In the genomic region with DNA sequence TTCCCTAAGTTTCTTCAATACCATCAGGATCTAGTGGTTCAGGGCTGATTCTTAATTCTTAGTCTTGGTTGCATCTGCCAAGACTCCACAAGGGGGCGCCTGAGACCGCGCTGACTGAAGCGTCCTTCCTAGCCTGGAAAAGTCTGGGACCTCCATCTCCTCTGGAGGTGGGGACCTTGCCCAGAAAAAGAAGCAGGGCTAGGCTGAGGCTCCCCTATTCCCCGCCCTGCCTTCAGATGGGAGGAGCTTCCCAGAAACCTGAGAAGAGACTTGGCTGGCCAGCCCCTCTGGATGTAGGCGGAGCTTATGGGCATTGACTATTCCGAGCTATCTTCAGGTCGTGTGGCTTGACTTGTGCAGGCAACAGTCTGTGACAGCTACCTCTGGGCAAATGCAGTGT, we compare ENCODE assay signal across 8 mouse cellular contexts. TPM values are rescaled to one million over a fixed set of nuclear protein-coding genes. Genes with fewer than 3 reads are reported as not detected.
DNase-seq lines count a peak whose midpoint lies in the region; ATAC-seq and TF ChIP-seq lines count a peak whose summit lies in the region.

No protein-coding gene starts in this region.

- no peak overlapping the region for H3K27ac ChIP-seq in embryonic facial prominence, embryonic 11.5 days (replicated peaks; ENCODE audit: low read depth, low read length)
- H3K27ac ChIP-seq in kidney, adult 2 months (ENCODE audit: insufficient read depth, low read depth, low read length), result no peak overlapping the region
- no peak overlapping the region for H3K27ac ChIP-seq in liver, adult 2 months (replicated peaks; ENCODE audit: insufficient read depth, low read depth, low read length)
- peak overlapping the region; percentile 90 for H3K27ac ChIP-seq in stomach, postnatal 0 days (replicated peaks)

- H3K27me3 ChIP-seq in embryonic facial prominence, embryonic 11.5 days (ENCODE audit: control insufficient read depth, insufficient read depth, low read length), result no peaks in the 10 kb centered on the region
- H3K27me3 ChIP-seq in kidney, adult 2 months (replicated peaks; ENCODE audit: control insufficient read depth, insufficient read depth, low read length), result no peaks in the 10 kb centered on the region
- no peaks in the 10 kb centered on the region for H3K27me3 ChIP-seq in liver, adult 2 months (ENCODE audit: control insufficient read depth, insufficient read depth, low read length)
- no peaks in the 10 kb centered on the region for H3K27me3 ChIP-seq in stomach, postnatal 0 days (ENCODE audit: control insufficient read depth, insufficient read depth, low read length)

- peak; percentile 86 for TF ChIP-seq CTCF in kidney, adult 2 months (conservative IDR thresholded peaks at IDR 0.05; ENCODE audit: insufficient read depth, insufficient read length, low read depth, low read length)
- TF ChIP-seq CTCF in liver, adult 2 months (IDR thresholded peaks at IDR 0.05; ENCODE audit: low read depth, low read length), result peak; percentile 87
- TF ChIP-seq CTCF in stomach, postnatal 0 days (IDR thresholded peaks at IDR 0.05; ENCODE audit: low read depth), result peak; percentile 98

- H3K4me3 ChIP-seq in embryonic facial prominence, embryonic 11.5 days (ENCODE audit: low read depth, low read length), result no peak overlapping the region
- H3K4me3 ChIP-seq in kidney, adult 2 months (ENCODE audit: insufficient read depth, low read depth, low read length), result no peak overlapping the region
- H3K4me3 ChIP-seq in liver, adult 2 months (ENCODE audit: insufficient read depth, low read depth, low read length), result no peak overlapping the region
- H3K4me3 ChIP-seq in stomach, postnatal 0 days (ENCODE audit: low read depth, low read length), result no peak overlapping the region

- H3K79me2 ChIP-seq in liver, adult 2 months (ENCODE audit: control insufficient read depth, insufficient read depth, low read length), result peaks cover 18% of the 10 kb centered on the region; the same call in 1 of the 2 replicates

- no peaks in the 10 kb centered on the region for H3K9me3 ChIP-seq in embryonic facial prominence, embryonic 11.5 days (replicated peaks; ENCODE audit: control insufficient read depth, low read length)
- no peaks in the 10 kb centered on the region for H3K9me3 ChIP-seq in stomach, postnatal 0 days (ENCODE audit: control insufficient read depth, low read length)

- DNase-seq in 416B (ENCODE audit: low read depth), result peak; percentile 98
- peak; percentile 66 for DNase-seq in adrenal gland, adult 8-10 months
- DNase-seq in embryonic facial prominence, embryonic 11.5 days (ENCODE audit: low spot score), result peak; percentile 89
- peak; percentile 85 for DNase-seq in heart, adult 8-10 months (ENCODE audit: low spot score)
- DNase-seq in kidney, adult 2 months, result peak; percentile 85
- DNase-seq in liver, adult 2 months (ENCODE audit: extremely low read depth, low read depth, low spot score), result peak; percentile 77
- peak; percentile 76 to 80 for DNase-seq in natural killer cell, adult 2 months (ENCODE audit: low spot score in 2 of 2)
- peak; percentile 95 for DNase-seq in stomach, postnatal 0 days (ENCODE audit: low spot score)

- peaks cover 6% of the 10 kb centered on the region; the same call in 1 of the 2 replicates for H3K4me1 ChIP-seq in embryonic facial prominence, embryonic 11.5 days (ENCODE audit: control insufficient read depth, insufficient read depth, low read length)
- H3K4me1 ChIP-seq in kidney, adult 2 months (ENCODE audit: control insufficient read depth, insufficient read depth, low read length), result peaks cover 12% of the 10 kb centered on the region; the same call in 1 of the 2 replicates
- peaks cover 17% of the 10 kb centered on the region for H3K4me1 ChIP-seq in liver, adult 2 months (ENCODE audit: control insufficient read depth, insufficient read depth, low read length)
- H3K4me1 ChIP-seq in stomach, postnatal 0 days (replicated peaks; ENCODE audit: control insufficient read depth, insufficient read depth), result 0 out of 2 replicates have a peak, but pooled peaks cover 4% of the 10 kb centered on the region

- no peak overlapping the region for H3K4me2 ChIP-seq in embryonic facial prominence, embryonic 11.5 days (ENCODE audit: low read depth, low read length)
- no peak overlapping the region; the same call in 1 of the 2 replicates for H3K4me2 ChIP-seq in stomach, postnatal 0 days (replicated peaks; ENCODE audit: low read depth)

- no peak for TF ChIP-seq EP300 in stomach, postnatal 0 days (optimal IDR thresholded peaks at IDR 0.05)

- peak; percentile 36; the same call in 1 of the 2 replicates for ATAC-seq in embryonic facial prominence, embryonic 11.5 days (replicated peaks; ENCODE audit: insufficient number of reproducible peaks, low FRiP score, low TSS enrichment, low read depth)
- peak; percentile 68 for ATAC-seq in stomach, postnatal 0 days (ENCODE audit: low FRiP score, low TSS enrichment)

- no peaks in the 10 kb centered on the region for H3K36me3 ChIP-seq in embryonic facial prominence, embryonic 11.5 days (replicated peaks; ENCODE audit: control insufficient read depth, insufficient read depth, low read depth, low read length)
- no peaks in the 10 kb centered on the region for H3K36me3 ChIP-seq in kidney, adult 2 months (ENCODE audit: control insufficient read depth, insufficient read depth, low read length)
- no peaks in the 10 kb centered on the region for H3K36me3 ChIP-seq in liver, adult 2 months (ENCODE audit: control insufficient read depth, insufficient read depth, low read length)
- H3K36me3 ChIP-seq in stomach, postnatal 0 days (ENCODE audit: control insufficient read depth, insufficient read depth, low read length), result no peaks in the 10 kb centered on the region

- no peak overlapping the region for H3K9ac ChIP-seq in embryonic facial prominence, embryonic 11.5 days (replicated peaks; ENCODE audit: low read length)
- H3K9ac ChIP-seq in liver, adult 2 months (ENCODE audit: low read depth, low read length), result no peak overlapping the region
- H3K9ac ChIP-seq in stomach, postnatal 0 days (ENCODE audit: low read length), result no peak overlapping the region

- no peak for TF ChIP-seq POLR2A in kidney, adult 2 months (IDR thresholded peaks at IDR 0.05; ENCODE audit: low read depth, low read length)
- TF ChIP-seq POLR2A in liver, adult 2 months (IDR thresholded peaks at IDR 0.05; ENCODE audit: extremely low read depth, insufficient read depth, low read length), result no peak

- WGBS in embryonic facial prominence, embryonic 11.5 days, result 2% methylated on average over 8 of the region's 8 CpGs
- WGBS in kidney, adult 2 months, result 0% methylated on average over 8 of the region's 8 CpGs
- WGBS in liver, adult 2 months, result 1% methylated on average over 8 of the region's 8 CpGs
- under 1% methylated on average over 8 of the region's 8 CpGs for WGBS in stomach, postnatal 0 days

RNA-seq across cellular contexts. Expression of gene Cables2, which starts 2.5 kb away (rescaled TPM):
- total RNA-seq in adrenal gland, adult 8-10 months (2022), result 10 to 100 TPM; 13.6 to 17.0 (median 15.1) TPM
- polyA plus RNA-seq in embryonic facial prominence, embryonic 11.5 days (2014; fragmentation: Nextera tagmentation; extraction: Ambion mirVana), result 14.5 and 14.8 TPM in 2 replicates
- total RNA-seq in heart, adult 8-10 months (2022), result 10 to 100 TPM; 12.1 to 14.1 (median 12.6) TPM
- polyA plus RNA-seq in kidney, adult 2 months (2012; rRNA removed), result 18.2 TPM in 2 replicates
- total RNA-seq in liver, adult 2 months (2014; rRNA removed), result 8.9 and 10.3 TPM in 2 replicates
- 29.2 and 29.5 TPM in 2 replicates for polyA plus RNA-seq in liver, adult 2 months (2012; rRNA removed)
- 7.5 and 8.5 TPM in 2 replicates for polyA plus RNA-seq in stomach, postnatal 0 days (2015; fragmentation: Nextera tagmentation; extraction: Ambion mirVana)

RNA-seq across cellular contexts. Expression of gene Rbbp8nl, which starts 13.8 kb away (rescaled TPM):
- not detected for total RNA-seq in adrenal gland, adult 8-10 months (2022)
- 0.20 and 0.35 TPM in 2 replicates for polyA plus RNA-seq in embryonic facial prominence, embryonic 11.5 days (2014; fragmentation: Nextera tagmentation; extraction: Ambion mirVana)
- not detected for total RNA-seq in heart, adult 8-10 months (2022)
- polyA plus RNA-seq in kidney, adult 2 months (2012; rRNA removed), result 0.49 and 0.50 TPM in 2 replicates
- not detected in 2 replicates for total RNA-seq in liver, adult 2 months (2014; rRNA removed)
- polyA plus RNA-seq in liver, adult 2 months (2012; rRNA removed), result not detected in 2 replicates
- 1.2 and 1.8 TPM in 2 replicates for polyA plus RNA-seq in stomach, postnatal 0 days (2015; fragmentation: Nextera tagmentation; extraction: Ambion mirVana)

RNA-seq across cellular contexts. Expression of gene Rps21, which starts 18.7 kb away (rescaled TPM):
- total RNA-seq in adrenal gland, adult 8-10 months (2022), result 1,000 to 10,000 TPM in 1 of 4 experiments, 100 to 1,000 TPM in 3; 772 to 1,010 (median 917) TPM
- polyA plus RNA-seq in embryonic facial prominence, embryonic 11.5 days (2014; fragmentation: Nextera tagmentation; extraction: Ambion mirVana), result 516 and 527 TPM in 2 replicates
- 100 to 1,000 TPM; 452 to 674 (median 565) TPM for total RNA-seq in heart, adult 8-10 months (2022)
- polyA plus RNA-seq in kidney, adult 2 months (2012; rRNA removed), result 2,294 and 2,331 TPM in 2 replicates
- total RNA-seq in liver, adult 2 months (2014; rRNA removed), result 713 and 1,049 TPM in 2 replicates
- polyA plus RNA-seq in liver, adult 2 months (2012; rRNA removed), result 880 and 922 TPM in 2 replicates
- polyA plus RNA-seq in stomach, postnatal 0 days (2015; fragmentation: Nextera tagmentation; extraction: Ambion mirVana), result 604 and 680 TPM in 2 replicates

RNA-seq across cellular contexts. Expression of gene Lama5, which starts 50.2 kb away (rescaled TPM):
- 10 to 100 TPM; 27.7 to 97.1 (median 46.8) TPM for total RNA-seq in adrenal gland, adult 8-10 months (2022)
- polyA plus RNA-seq in embryonic facial prominence, embryonic 11.5 days (2014; fragmentation: Nextera tagmentation; extraction: Ambion mirVana), result 6.9 and 11.5 TPM in 2 replicates
- total RNA-seq in heart, adult 8-10 months (2022), result 100 to 1,000 TPM in 1 of 4 experiments, 10 to 100 TPM in 3; 78.1 to 110 (median 93.3) TPM
- 83.3 and 97.8 TPM in 2 replicates for polyA plus RNA-seq in kidney, adult 2 months (2012; rRNA removed)
- 0.65 and 0.74 TPM in 2 replicates for total RNA-seq in liver, adult 2 months (2014; rRNA removed)
- polyA plus RNA-seq in liver, adult 2 months (2012; rRNA removed), result 1.6 and 4.0 TPM in 2 replicates
- polyA plus RNA-seq in stomach, postnatal 0 days (2015; fragmentation: Nextera tagmentation; extraction: Ambion mirVana), result 29.7 and 34.9 TPM in 2 replicates

RNA-seq across cellular contexts. Expression of gene Gata5, which starts 58.7 kb away (rescaled TPM):
- total RNA-seq in adrenal gland, adult 8-10 months (2022), result under 1 TPM in 2 of 4 experiments, not detected in 2; 0.07 to 0.09 TPM
- 0.13 and 0.14 TPM in 2 replicates for polyA plus RNA-seq in embryonic facial prominence, embryonic 11.5 days (2014; fragmentation: Nextera tagmentation; extraction: Ambion mirVana)
- total RNA-seq in heart, adult 8-10 months (2022), result 1 to 10 TPM in 1 of 4 experiments, under 1 TPM in 3; 0.68 to 1.2 (median 0.80) TPM
- 1.2 TPM in 2 replicates for polyA plus RNA-seq in kidney, adult 2 months (2012; rRNA removed)
- 0.09 TPM in 1 of 2 replicates, not detected in the other for total RNA-seq in liver, adult 2 months (2014; rRNA removed)
- 0.09 and 0.16 TPM in 2 replicates for polyA plus RNA-seq in liver, adult 2 months (2012; rRNA removed)
- polyA plus RNA-seq in stomach, postnatal 0 days (2015; fragmentation: Nextera tagmentation; extraction: Ambion mirVana), result 5.9 and 6.6 TPM in 2 replicates
